Mouse (Mus musculus): ENCODE results near the gene Fam71a.

The Fam71a gene

GRCm38 (mm10) chr1:191122744-191123143 is 41.9 kb downstream of the Fam71a start:
- DNase-seq (ENCODE audit: low spot score in 2 of 2) = no peak

DNA sequence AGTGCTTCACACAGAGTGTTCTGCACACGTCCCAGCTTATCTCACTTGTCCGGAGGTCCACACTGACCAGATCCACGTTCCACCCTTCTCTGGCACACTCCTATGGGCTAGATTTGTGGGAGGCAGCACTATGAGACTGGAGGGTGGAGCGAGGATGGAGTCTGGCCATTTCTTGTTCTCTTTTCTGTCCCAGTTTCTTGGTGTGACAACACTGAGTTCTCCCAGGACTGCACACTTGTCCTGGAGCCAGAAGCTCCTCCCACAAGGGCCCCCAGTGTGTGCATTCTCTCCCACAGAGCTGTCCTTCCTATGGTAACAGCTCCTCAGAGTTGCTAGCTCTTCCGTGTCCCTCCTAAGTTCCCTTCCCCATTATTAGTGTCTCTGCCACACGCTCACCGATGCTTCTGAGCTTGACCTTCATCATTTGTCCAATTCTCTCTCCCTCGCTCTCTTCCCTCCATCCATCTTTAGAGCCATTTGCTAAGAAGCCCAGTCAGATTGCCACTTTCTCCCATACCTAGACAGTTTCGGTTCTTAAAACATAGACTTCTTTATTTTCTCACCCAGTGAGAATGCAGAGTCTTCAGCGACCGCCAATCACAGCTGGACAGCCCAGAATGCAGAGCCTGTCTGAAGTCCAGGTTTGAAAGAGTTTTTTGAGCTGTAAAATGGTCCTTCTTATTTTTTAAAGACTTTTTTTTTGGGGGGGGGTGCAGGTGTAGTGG is 48.9 kb downstream of the Fam71a start:
- DNase-seq (ENCODE audit: low spot score in 2 of 2) = no peak

- no peak for DNase-seq (ENCODE audit: low spot score in 2 of 2)
These were observed 49.7 kb downstream of the Fam71a start for GRCm38 (mm10) chr1:191114868-191115267.

Data from right cerebral cortex, postnatal 36 days (tissue).